Mouse (Mus musculus): ENCODE results near the gene Epn2. TPM values are rescaled to one million over a fixed set of nuclear protein-coding genes. Genes with fewer than 3 reads are reported as not detected.
A peak's percentile ranks its signal among the peaks of the same experiment; 100 is the strongest.

Epn2 gene
- polyA plus RNA-seq, 1 experiment from 2014 or later = 41.0 TPM

GRCm38 (mm10) chr11:61532820-61533219 lies 46.7 kb downstream of the Epn2 start:
- H3K9me3 ChIP-seq (ENCODE audit: low read length) = no peaks in the 10 kb centered on the region
- WGBS = 81% methylated on average over 2 of the region's 2 CpGs
- ATAC-seq = no peak
- peak; percentile 39 for DNase-seq (ENCODE audit: low spot score)
- peaks cover 4% of the 10 kb centered on the region; the same call in 1 of the 2 replicates for H3K36me3 ChIP-seq (ENCODE audit: insufficient read depth, low read length)
- H3K27me3 ChIP-seq (replicated peaks; ENCODE audit: insufficient read depth, low read length) = no peaks in the 10 kb centered on the region
- H3K27ac ChIP-seq (ENCODE audit: low read length) = peak overlapping the region; percentile 73
- H3K4me3 ChIP-seq (ENCODE audit: low read depth, low read length) = no peak overlapping the region
- H3K9ac ChIP-seq (replicated peaks; ENCODE audit: low read depth) = no peak overlapping the region
- H3K4me1 ChIP-seq (ENCODE audit: insufficient read depth, low read depth, low read length) = peaks cover 19% of the 10 kb centered on the region; the same call in 1 of the 2 replicates
- no peak overlapping the region for H3K4me2 ChIP-seq (replicated peaks; ENCODE audit: low read depth, low read length)
- TF ChIP-seq EP300 (IDR thresholded peaks at IDR 0.05) (no peak), CTCF (IDR thresholded peaks at IDR 0.05) (no peak)

- 32% methylated on average over 4 of the region's 4 CpGs for WGBS
- TF ChIP-seq CTCF (IDR thresholded peaks at IDR 0.05) = no peak
- TF ChIP-seq EP300 (IDR thresholded peaks at IDR 0.05) = peak; percentile 47; the same call in 1 of the 2 replicates
- H3K4me3 ChIP-seq (ENCODE audit: low read depth, low read length) = no peak overlapping the region
- H3K27ac ChIP-seq (ENCODE audit: low read length) = peak overlapping the region; percentile 58; the same call in 1 of the 2 replicates
- peaks cover 4% of the 10 kb centered on the region; the same call in 1 of the 2 replicates for H3K36me3 ChIP-seq (ENCODE audit: insufficient read depth, low read length)
- no peak overlapping the region for H3K4me2 ChIP-seq (replicated peaks; ENCODE audit: low read depth, low read length)
- H3K9ac ChIP-seq (replicated peaks; ENCODE audit: low read depth) = no peak overlapping the region
- H3K4me1 ChIP-seq (ENCODE audit: insufficient read depth, low read depth, low read length) = peaks cover 14% of the 10 kb centered on the region; the same call in 1 of the 2 replicates
- peak; percentile 83 for DNase-seq (ENCODE audit: low spot score)
- ATAC-seq = peak; percentile 86
- H3K9me3 ChIP-seq (ENCODE audit: low read length) = no peaks in the 10 kb centered on the region
- no peaks in the 10 kb centered on the region for H3K27me3 ChIP-seq (replicated peaks; ENCODE audit: insufficient read depth, low read length)
Observed at GRCm38 (mm10) chr11:61529268-61529713, 50.2 kb downstream of the Epn2 start.

- H3K27ac ChIP-seq (ENCODE audit: low read length) = no peak overlapping the region
- peaks cover 11% of the 10 kb centered on the region; the same call in 1 of the 2 replicates for H3K4me1 ChIP-seq (ENCODE audit: insufficient read depth, low read depth, low read length)
- no peaks in the 10 kb centered on the region for H3K27me3 ChIP-seq (replicated peaks; ENCODE audit: insufficient read depth, low read length)
- no peaks in the 10 kb centered on the region for H3K9me3 ChIP-seq (ENCODE audit: low read length)
- WGBS = 88% methylated on average over 1 of the region's 1 CpGs
- DNase-seq (ENCODE audit: low spot score) (no peak), ATAC-seq (no peak)
- no peak overlapping the region for H3K9ac ChIP-seq (replicated peaks; ENCODE audit: low read depth)
- no peak overlapping the region for H3K4me2 ChIP-seq (replicated peaks; ENCODE audit: low read depth, low read length)
- TF ChIP-seq CTCF (IDR thresholded peaks at IDR 0.05) = no peak
- no peak for TF ChIP-seq EP300 (IDR thresholded peaks at IDR 0.05)
- no peak overlapping the region for H3K4me3 ChIP-seq (ENCODE audit: low read depth, low read length)
- peaks cover 4% of the 10 kb centered on the region; the same call in 1 of the 2 replicates for H3K36me3 ChIP-seq (ENCODE audit: insufficient read depth, low read length)
Observed at GRCm38 (mm10) chr11:61526872-61527271, 52.6 kb downstream of the Epn2 start.

- Histone ChIP-seq H3K4me1 (ENCODE audit: insufficient read depth, low read depth, low read length) (no peaks in the 10 kb centered on the region), H3K9ac (replicated peaks; ENCODE audit: low read depth) (no peak overlapping the region), H3K36me3 (ENCODE audit: insufficient read depth, low read length) (peaks cover 26% of the 10 kb centered on the region; the same call in 1 of the 2 replicates), H3K9me3 (ENCODE audit: low read length) (no peaks in the 10 kb centered on the region), H3K4me2 (replicated peaks; ENCODE audit: low read depth, low read length) (no peak overlapping the region), H3K27ac (ENCODE audit: low read length) (no peak overlapping the region), H3K27me3 (replicated peaks; ENCODE audit: insufficient read depth, low read length) (no peaks in the 10 kb centered on the region), H3K4me3 (ENCODE audit: low read depth, low read length) (no peak overlapping the region)
- TF ChIP-seq EP300 (IDR thresholded peaks at IDR 0.05) = no peak
- no peak for TF ChIP-seq CTCF (IDR thresholded peaks at IDR 0.05)
- no peak for ATAC-seq
- WGBS = 91% methylated on average over 3 of the region's 3 CpGs
- DNase-seq (ENCODE audit: low spot score) = no peak
Observed at GRCm38 (mm10) chr11:61519484-61520107, 59.9 kb downstream of the Epn2 start.

- TF ChIP-seq EP300 (IDR thresholded peaks at IDR 0.05) (no peak), CTCF (IDR thresholded peaks at IDR 0.05) (no peak)
- H3K27me3 ChIP-seq (replicated peaks; ENCODE audit: insufficient read depth, low read length) = no peaks in the 10 kb centered on the region
- H3K9me3 ChIP-seq (ENCODE audit: low read length) = no peaks in the 10 kb centered on the region
- H3K36me3 ChIP-seq (ENCODE audit: insufficient read depth, low read length) = peaks cover 26% of the 10 kb centered on the region; the same call in 1 of the 2 replicates
- H3K4me2 ChIP-seq (replicated peaks; ENCODE audit: low read depth, low read length) = no peak overlapping the region
- H3K27ac ChIP-seq (ENCODE audit: low read length) = no peak overlapping the region
- no peak overlapping the region for H3K4me3 ChIP-seq (ENCODE audit: low read depth, low read length)
- no peak for ATAC-seq
- DNase-seq (ENCODE audit: low spot score) = no peak
- H3K4me1 ChIP-seq (ENCODE audit: insufficient read depth, low read depth, low read length) = no peaks in the 10 kb centered on the region
- 77% methylated on average over 3 of the region's 3 CpGs for WGBS
- H3K9ac ChIP-seq (replicated peaks; ENCODE audit: low read depth) = no peak overlapping the region
Observed at GRCm38 (mm10) chr11:61518871-61519270, 60.6 kb downstream of the Epn2 start.

GRCm38 (mm10) chr11:61517971-61518370 lies 61.5 kb downstream of the Epn2 start:
- Histone ChIP-seq H3K4me2 (replicated peaks; ENCODE audit: low read depth, low read length) (no peak overlapping the region), H3K27ac (ENCODE audit: low read length) (no peak overlapping the region), H3K36me3 (ENCODE audit: insufficient read depth, low read length) (peaks cover 26% of the 10 kb centered on the region; the same call in 1 of the 2 replicates), H3K9me3 (ENCODE audit: low read length) (no peaks in the 10 kb centered on the region), H3K27me3 (replicated peaks; ENCODE audit: insufficient read depth, low read length) (no peaks in the 10 kb centered on the region), H3K4me3 (ENCODE audit: low read depth, low read length) (no peak overlapping the region), H3K9ac (replicated peaks; ENCODE audit: low read depth) (no peak overlapping the region), H3K4me1 (ENCODE audit: insufficient read depth, low read depth, low read length) (no peaks in the 10 kb centered on the region)
- no peak for ATAC-seq
- 63% methylated on average over 1 of the region's 1 CpGs for WGBS
- TF ChIP-seq CTCF (IDR thresholded peaks at IDR 0.05) (no peak), EP300 (IDR thresholded peaks at IDR 0.05) (no peak)
- DNase-seq (ENCODE audit: low spot score) = no peak

Measured in lung, postnatal 0 days (tissue).